Mouse (Mus musculus) bone marrow, adult 2 months (tissue): ENCODE measurements around the gene Prr7.

Experiments
- CTCF ChIP-seq: fragments of 200-500 bp; IDR thresholded peaks from 2 replicates; pipeline ENCODE4 v1.5.1; 2011; ENCODE audit warnings: low read length, control low read depth; ENCODE audit not compliant: control insufficient read depth, insufficient read depth
- POLR2A ChIP-seq: fragments of 200-500 bp; IDR thresholded peaks from 2 replicates; pipeline ENCODE4 v1.6.1; 2011; ENCODE audit warnings: low read depth, mild to moderate bottlenecking, control low read depth, low read length, borderline replicate concordance; ENCODE audit not compliant: control insufficient read depth

DNA sequence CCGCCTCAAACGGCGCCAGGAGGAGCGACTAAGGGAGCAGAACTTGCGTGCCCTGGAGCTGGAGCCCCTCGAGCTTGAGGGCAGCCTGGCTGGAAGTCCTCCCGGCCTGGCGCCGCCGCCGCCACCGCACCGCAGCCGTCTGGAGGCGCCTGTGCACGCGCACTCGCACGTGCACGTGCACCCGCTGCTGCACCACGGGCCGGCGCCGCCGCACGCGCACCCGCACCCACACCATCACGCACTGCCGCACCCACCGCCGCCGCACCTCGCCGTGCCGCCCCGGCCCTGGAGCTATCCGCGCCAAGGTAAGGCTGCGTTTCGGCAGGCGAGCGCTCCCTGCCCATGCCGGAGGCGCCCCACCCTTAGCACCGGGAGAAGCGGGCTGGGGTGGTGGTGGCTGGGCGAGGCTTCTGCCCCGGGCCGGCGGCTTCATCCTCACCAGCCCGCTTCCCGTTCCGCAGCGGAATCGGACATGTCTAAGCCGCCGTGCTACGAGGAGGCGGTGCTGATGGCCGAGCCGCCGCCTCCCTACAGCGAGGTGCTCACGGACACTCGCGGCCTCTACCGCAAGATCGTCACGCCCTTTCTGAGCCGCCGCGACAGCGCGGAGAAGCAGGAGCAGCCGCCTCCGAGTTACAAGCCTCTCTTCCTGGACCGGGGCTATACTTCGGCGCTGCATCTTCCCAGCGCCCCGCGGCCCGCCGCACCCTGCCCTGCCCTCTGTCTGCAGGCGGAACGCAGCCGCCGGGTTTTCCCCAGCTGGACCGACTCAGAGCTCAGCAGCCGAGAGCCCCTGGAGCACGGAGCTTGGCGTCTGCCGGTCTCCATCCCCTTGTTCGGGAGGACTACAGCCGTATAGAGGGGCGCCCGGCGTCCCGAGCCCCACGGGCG is 8.3 kb downstream of the Prr7 start:
- peak; percentile 20; the same call in 1 of the 2 replicates for TF ChIP-seq POLR2A
- no peak for TF ChIP-seq CTCF
